Mouse (Mus musculus) C2C12 (cell line): ENCODE results near the gene B3gnt3.
"Not testable (repeated sequence)": the region's sequence is repeated elsewhere in the genome, so short reads cannot be mapped to it uniquely, and the experiment has no call there.

Experiments used
- CTCF ChIP-seq: IDR thresholded peaks from one replicate; pipeline ENCODE4 v1.5.1; 2011; ENCODE audit not compliant: control insufficient read depth, insufficient read depth, insufficient read length
- MAX ChIP-seq: IDR thresholded peaks from one replicate; pipeline ENCODE4 v1.6.1; 2011; ENCODE audit warnings: mild to moderate bottlenecking, control low read depth

GRCm38 (mm10) chr8:71738316-71738715, 36.7 kb upstream of the B3gnt3 start:
- not testable (repeated sequence) for TF ChIP-seq CTCF, MAX
